Mouse (Mus musculus) thymus, postnatal 10 days (tissue): ENCODE results near the gene Sirt4.
A peak's percentile ranks its signal among the peaks of the same experiment; 100 is the strongest.

Experiments
- DNase-seq, 2 experiments: peaks; one replicate each; pipeline ENCODE4 v3.0.0; 2021; ENCODE audit warnings: low spot score in 2 of 2

The Sirt4 gene

GRCm38 (mm10) chr5:115473191-115473590, 11.3 kb downstream of the Sirt4 start:
- no peak for DNase-seq

- peak in 1 of 2 experiments; percentile 55 for DNase-seq
Observed at GRCm38 (mm10) chr5:115470766-115471531, 13.6 kb downstream of the Sirt4 start.

- DNase-seq: no peak
Observed at GRCm38 (mm10) chr5:115469791-115470190, 14.7 kb downstream of the Sirt4 start.

- DNase-seq: no peak
Observed at GRCm38 (mm10) chr5:115465642-115466420, 18.7 kb downstream of the Sirt4 start, which contains the start of gene Pla2g1b. Pla2g1b (plus strand) TSS chr5:115466262.

- no peak for DNase-seq
Observed at GRCm38 (mm10) chr5:115464408-115465115, 20.0 kb downstream of the Sirt4 start.

- no peak for DNase-seq
Observed at GRCm38 (mm10) chr5:115458918-115459317, 25.6 kb downstream of the Sirt4 start.

GRCm38 (mm10) chr5:115455838-115456237, 28.7 kb downstream of the Sirt4 start:
- DNase-seq: no peak

- no peak for DNase-seq
Observed at GRCm38 (mm10) chr5:115454422-115455090, 30.0 kb downstream of the Sirt4 start.

- no peak for DNase-seq
Observed at GRCm38 (mm10) chr5:115450410-115451317, 33.9 kb downstream of the Sirt4 start.

- no peak for DNase-seq
Observed at GRCm38 (mm10) chr5:115449247-115449646, 35.3 kb downstream of the Sirt4 start.

GRCm38 (mm10) chr5:115447108-115447507, 37.4 kb downstream of the Sirt4 start:
- no peak for DNase-seq

- no peak for DNase-seq
Observed at GRCm38 (mm10) chr5:115444130-115444529, 40.4 kb downstream of the Sirt4 start.

- peak in 1 of 2 experiments; percentile 31 for DNase-seq
Observed at GRCm38 (mm10) chr5:115442663-115443062, 41.9 kb downstream of the Sirt4 start.

GRCm38 (mm10) chr5:115441205-115441849, 43.2 kb downstream of the Sirt4 start:
- peak; percentile 9 to 68 for DNase-seq

GRCm38 (mm10) chr5:115438667-115439066, 45.9 kb downstream of the Sirt4 start:
- DNase-seq: no peak

GRCm38 (mm10) chr5:115437945-115438315, 46.6 kb downstream of the Sirt4 start:
- no peak for DNase-seq

- DNase-seq: no peak
Observed at GRCm38 (mm10) chr5:115437242-115437944, 47.1 kb downstream of the Sirt4 start.

GRCm38 (mm10) chr5:115436421-115437124, 48.0 kb downstream of the Sirt4 start:
- DNase-seq: no peak
